Comparison of ENCODE assay signal across 10 mouse cellular contexts in genomic region chr6:55108358-55108757, GRCm38 (mm10). TPM values are rescaled to one million over a fixed set of nuclear protein-coding genes. Genes with fewer than 3 reads are reported as not detected.
DNase-seq lines count a peak whose midpoint lies in the region; TF ChIP-seq lines count a peak whose summit lies in the region.
"Had no signal": no experiment of that assay in that cellular context is flagged by ENCODE, and none has a peak within 500 bp of the region (broad histone marks: within the 10 kb centered on the region; RNA-seq: fewer than 3 reads in every experiment).

No protein-coding gene starts in this region.

- 8% methylated on average over 7 of the region's 7 CpGs for WGBS in lung, adult 2 months

- no peak for TF ChIP-seq CTCF in lung, adult 2 months (IDR thresholded peaks at IDR 0.05; ENCODE audit: insufficient read depth, low read length)

- no peaks in the 10 kb centered on the region for H3K4me1 ChIP-seq in lung, adult 2 months (ENCODE audit: control insufficient read depth, insufficient read depth, low read length)
- H3K4me1 ChIP-seq: neural tube, embryonic 12.5 days had no signal

- H3K4me3 ChIP-seq in lung, adult 2 months (replicated peaks; ENCODE audit: extremely low read depth, low read depth, low read length): no peak overlapping the region
- H3K4me3 ChIP-seq: erythroblast, embryonic 14.5 days; neural tube, embryonic 12.5 days had no signal

- TF ChIP-seq POLR2A in lung, adult 2 months (IDR thresholded peaks at IDR 0.05; ENCODE audit: borderline replicate concordance, extremely low read depth, low read depth, low read length): no peak

- DNase-seq in lung, adult 2 months: peak; percentile 9
- DNase-seq in lung, adult 18-20 months: no peak
- peak; percentile 78 for DNase-seq in ZHBTc4 (ENCODE audit: low read depth, low spot score)
- DNase-seq in induced T-regulatory cell, adult 2 months (ENCODE audit: low read depth): peak; percentile 52
- peak; percentile 34 for DNase-seq in lung, postnatal 36 days
- DNase-seq in left cerebral cortex, adult 11 months (ENCODE audit: low spot score): no peak
- DNase-seq in natural killer cell, adult 2 months (ENCODE audit: low spot score in 2 of 2): no peak
- no peak for DNase-seq in left cerebral cortex, adult 9 months (ENCODE audit: low spot score in 2 of 2)

RNA-seq across cellular contexts. Expression of gene Crhr2, which starts 24.5 kb away (rescaled TPM):
- 1.3 and 4.9 TPM in 2 replicates for polyA plus RNA-seq in lung, adult 2 months (2012; rRNA removed)
- polyA plus RNA-seq: erythroblast, embryonic 14.5 days had no signal

Comparison
In these comparisons a context has a peak if more than half of its experiments do, and no peak if none do; other contexts are left out.
1. DNase-seq: peak in lung, adult 2 months (single experiment), ZHBTc4 (single experiment), induced T-regulatory cell, adult 2 months (single experiment) and lung, postnatal 36 days (single experiment); none in lung, adult 18-20 months (0 of 2), left cerebral cortex, adult 11 months (single experiment), natural killer cell, adult 2 months (0 of 2) and left cerebral cortex, adult 9 months (0 of 2).